Mouse (Mus musculus) right cerebral cortex, postnatal 14 days (tissue): ENCODE data around the gene Acads.
"Not testable (repeated sequence)": the region's sequence is repeated elsewhere in the genome, so short reads cannot be mapped to it uniquely, and the experiment has no call there.

Experiments used
- DNase-seq: peaks from one replicate; pipeline ENCODE4 v3.0.0; 2022

Gene Acads

GRCm38 (mm10) chr5:115118961-115119570, at the start of gene Acads:
Gene Acads, minus strand, starts transcription at chr5:115119346.
- peak; percentile 36 for DNase-seq

DNA sequence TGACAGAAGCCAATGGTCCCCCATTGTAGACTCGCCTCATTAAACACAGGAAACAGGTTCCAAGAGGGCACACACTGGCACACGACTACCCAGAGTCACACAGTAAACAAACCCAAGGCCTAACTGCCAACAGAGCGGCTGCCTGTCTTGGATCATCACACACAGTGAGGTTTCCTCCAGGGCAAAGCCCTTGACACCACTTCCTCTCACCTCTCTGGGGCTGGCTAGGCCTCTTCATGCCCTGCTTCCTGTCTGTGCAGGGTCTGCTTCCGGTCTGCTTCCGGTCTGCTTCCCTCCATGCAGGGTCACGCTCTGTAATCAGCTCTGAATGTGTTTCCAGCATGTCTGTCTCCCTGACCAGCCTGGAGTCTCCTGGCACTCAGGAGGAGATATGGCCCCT, 48.2 kb upstream of the Acads start:
- no peak for DNase-seq

DNA sequence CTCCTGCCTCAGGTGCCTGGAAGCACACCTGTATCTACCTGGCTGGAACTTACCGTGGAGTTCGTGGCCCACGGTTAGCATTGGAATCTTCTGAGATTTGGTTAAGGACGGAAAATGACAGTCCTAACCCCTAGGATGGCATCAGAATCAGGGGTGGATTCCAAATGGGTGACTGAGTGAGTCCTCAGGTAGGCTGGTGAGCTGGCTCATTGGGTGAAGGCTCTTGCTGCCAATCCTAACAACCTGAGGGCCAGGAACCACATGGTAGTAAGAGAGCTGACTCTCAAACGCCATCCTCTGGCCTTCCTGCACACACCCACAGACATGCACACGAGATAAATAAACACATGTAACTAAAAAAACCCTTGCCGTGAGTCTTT, 47.7 kb upstream of the Acads start:
- DNase-seq, result no peak

DNA sequence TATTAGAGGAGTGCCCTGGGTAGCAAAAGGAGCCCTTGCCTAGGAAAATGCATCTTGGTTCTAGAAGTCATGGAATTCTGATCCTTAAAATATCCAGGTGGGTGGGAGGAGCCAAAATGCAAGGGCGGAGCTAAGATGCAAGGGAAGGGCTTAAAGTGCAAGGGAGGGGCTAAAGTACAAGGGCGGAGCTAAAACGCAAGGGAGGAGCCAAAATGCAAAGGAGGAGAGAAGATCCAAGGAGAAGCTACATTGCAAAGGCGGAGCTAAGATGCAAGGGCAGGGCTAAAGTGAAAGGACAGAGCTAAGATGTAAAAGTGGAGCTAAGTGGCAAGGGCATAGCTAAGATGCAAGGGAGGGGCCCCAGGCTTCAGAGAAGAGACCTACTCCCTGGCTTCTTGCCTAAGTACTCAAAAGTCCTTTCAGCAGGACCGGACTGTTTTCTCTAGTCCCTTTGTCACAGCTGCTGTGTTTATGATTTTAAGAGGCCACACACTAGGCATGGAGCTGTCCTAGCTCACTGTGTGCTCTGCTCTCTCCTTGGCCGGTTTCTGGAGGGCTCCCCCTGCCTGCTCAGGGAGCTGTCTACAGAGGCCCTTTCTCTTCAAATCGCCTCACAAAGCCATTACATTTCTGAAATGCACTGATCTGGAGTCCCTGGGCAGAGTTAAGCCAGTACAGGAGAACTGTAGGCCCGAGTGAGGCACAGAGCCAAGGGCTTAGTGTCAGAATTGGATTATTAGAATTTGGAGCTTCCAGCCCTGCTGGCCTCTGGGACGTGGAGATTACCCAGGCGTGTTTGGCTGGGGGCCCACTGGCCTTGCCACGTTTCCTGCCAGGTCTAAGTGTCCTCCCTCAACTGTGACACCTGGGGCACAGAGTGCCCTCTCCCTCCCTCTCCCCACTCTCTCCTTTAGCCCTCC, 47.0 kb upstream of the Acads start:
- no peak for DNase-seq

DNA sequence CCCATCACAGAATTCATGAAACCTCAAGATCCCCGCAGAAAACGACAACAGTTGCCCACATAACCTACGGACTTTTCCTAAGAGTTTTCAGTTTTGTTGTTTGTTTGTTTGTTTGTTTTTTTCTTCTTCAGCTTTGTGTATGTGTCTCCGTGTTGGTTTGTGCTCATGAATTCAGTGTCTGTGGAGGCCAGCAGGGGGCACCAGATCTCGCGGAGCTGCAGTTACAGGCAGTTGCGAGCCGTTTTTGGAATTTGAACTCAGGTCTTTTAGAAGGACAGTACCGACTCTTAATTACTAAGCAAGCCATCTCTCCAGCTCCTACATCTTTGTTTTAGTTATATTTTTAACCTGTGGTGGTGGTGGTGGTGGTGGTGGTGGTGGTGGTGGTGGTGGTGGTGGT, 46.2 kb upstream of the Acads start:
- DNase-seq, result peak; percentile 52

- DNase-seq, result not testable (repeated sequence)
Observed at GRCm38 (mm10) chr5:115164446-115164845, 45.3 kb upstream of the Acads start.

GRCm38 (mm10) chr5:115163563-115163962, 44.4 kb upstream of the Acads start:
- DNase-seq, result peak; percentile 67

DNA sequence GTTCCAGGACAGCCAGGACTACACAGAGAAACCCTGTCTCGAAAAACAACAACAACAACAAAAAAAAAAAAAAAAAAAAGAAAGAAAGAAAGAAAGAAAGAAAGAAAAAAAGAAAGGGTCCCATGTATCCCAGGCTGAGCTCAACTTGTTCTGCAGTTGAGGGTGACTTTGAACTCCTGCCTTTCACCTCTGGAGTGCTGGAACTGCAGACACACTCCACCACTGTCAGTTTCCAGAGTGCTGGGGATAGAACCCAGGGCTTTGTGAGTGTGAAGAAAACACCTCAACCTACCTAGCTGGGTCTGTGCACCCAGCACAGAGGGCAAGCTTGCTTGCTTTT, 42.8 kb upstream of the Acads start:
- DNase-seq, result not testable (repeated sequence)

DNA sequence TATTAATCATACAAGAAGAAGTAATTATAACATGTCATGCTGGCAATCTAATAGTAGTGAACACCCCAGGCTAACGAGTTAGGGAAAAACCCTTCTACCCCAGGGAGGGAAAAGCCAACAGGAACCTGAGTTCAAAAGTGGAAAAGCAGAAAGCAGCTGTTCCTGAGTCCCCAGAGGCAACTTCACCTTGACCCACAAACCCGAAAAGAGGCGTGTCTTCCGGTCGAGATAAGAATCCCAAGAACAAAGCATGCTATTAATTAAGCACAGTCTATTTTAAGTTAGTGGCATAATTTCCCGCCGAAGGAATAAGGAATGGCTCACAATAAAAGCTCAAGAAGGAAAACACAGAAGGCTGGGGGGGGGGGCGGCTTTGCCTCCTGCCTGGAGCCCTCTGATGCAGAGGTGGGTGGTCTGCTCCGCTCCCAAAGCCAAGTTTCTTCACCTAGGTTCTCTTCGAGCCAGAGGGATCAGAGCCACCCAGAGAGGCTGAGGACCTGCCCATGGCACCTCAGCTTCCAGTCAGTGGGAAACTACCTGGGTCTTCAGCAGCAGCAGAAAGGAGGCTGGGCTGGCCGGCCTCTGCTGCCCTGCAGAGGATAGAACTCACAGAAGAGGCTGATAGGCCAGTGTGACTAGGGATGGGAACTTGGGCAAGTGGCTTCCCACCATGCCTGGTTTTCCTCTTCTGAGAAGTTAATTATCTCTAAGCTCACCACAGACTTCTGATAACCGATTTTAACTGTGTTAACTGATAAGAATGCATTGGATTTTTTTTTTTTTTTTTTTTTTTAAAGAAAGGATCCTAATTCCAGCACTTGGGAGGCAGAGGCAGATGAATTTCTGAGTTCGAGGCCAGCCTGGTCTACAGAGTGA, 42.2 kb upstream of the Acads start:
- no peak for DNase-seq

GRCm38 (mm10) chr5:115160655-115161054, 41.5 kb upstream of the Acads start:
- no peak for DNase-seq

- no peak for DNase-seq
Observed at GRCm38 (mm10) chr5:115159165-115159564, 40.0 kb upstream of the Acads start.

DNA sequence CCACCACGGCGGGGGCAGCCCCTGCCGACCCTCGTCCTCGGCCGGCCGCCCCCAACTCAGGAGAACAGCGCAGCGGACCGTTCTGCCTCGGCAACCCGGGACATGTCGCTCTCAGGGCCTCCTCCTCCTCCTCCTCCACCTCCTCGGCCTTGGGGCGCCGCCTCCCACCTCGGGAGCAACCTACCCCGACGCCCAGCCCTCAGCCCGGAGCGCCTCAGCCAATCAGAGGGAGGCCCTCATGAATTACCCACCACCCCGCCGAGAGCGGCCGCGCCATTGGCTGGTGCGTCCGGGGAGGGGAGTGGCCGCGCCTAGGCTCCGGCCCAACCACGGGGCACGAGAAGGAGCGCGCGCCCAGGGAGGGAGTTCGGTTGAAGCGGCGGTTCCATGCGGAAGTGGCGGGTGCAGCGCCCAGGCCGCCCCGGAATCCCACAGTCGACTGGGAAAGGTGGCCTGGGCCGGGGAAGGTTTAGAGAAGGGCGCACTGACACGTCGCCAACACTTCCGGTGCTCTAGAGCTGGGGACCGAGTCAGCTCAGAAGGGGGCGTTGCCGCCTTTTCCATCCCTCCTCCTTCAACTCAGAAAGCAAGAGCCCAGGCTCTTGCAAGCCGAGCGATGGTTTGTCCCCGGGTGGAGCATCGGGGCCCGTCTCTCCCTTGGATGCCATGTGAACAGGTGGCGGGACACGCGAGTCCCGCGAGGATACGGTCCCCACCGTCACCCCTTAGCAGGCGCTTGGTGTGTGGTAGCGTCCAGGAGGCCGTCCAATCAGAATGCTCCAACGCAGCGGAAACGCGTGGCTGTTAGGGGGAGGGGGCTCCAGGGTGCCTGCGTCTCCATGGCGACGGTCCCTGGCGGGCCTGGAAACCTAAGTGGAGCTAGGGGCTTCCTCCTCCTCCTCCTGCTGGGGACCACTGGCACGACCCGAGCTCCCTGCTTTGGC, 39.2 kb upstream of the Acads start, which contains the start of gene Mlec:
Gene Mlec, minus strand, starts transcription at position 140 of the 944 bp plus-strand sequence.
- peak; percentile 98 for DNase-seq

DNA sequence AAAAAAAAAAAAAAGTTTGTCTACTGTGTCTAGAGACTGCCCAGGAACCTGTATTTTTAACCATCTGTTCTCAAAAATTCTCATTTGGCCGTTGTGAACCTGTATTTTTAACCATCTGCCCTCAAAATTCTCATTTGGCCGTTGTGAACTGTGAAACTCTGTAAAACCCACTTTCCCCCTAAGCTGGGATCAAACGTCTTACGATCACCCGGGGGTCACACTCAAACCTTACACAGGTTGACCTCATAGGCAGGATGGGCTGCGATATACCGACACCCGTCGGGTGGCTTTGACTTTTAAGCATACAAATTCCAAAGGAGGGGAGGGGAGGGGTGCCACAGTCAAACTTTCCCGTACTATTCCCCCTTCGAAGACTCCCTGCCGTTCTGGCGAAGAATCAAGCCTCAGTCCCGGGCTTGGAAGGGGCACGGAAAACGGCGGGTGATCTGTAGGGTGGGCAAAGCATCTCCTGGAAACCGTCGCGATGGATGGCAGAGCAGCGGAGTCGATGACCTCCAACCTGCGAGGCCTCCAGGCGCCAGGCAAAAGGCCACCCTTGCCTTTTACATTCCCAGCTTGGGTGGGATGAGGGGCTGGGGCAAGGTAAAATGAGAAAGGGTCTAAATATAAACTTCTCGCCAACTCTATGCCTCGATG, 37.9 kb upstream of the Acads start:
- no peak for DNase-seq

DNA sequence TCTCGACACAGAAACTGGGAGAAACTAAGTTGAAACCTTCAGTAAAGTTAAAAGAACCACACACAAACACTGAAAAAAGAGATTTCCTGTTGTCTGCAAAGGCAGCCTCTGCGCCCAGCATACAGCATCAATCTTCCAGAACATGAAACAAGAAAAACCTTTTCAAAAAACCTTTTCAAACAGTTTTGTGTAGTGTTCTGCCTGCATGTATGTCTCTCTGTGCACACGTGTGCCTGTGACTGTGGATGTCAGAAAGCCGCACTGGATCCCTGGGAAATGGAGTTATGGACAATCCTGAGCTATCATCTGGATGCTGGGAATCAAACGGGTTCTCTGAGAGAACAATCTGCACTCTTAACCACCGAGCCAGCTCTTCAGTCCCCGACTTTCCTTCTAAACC, 37.3 kb upstream of the Acads start:
- no peak for DNase-seq

DNA sequence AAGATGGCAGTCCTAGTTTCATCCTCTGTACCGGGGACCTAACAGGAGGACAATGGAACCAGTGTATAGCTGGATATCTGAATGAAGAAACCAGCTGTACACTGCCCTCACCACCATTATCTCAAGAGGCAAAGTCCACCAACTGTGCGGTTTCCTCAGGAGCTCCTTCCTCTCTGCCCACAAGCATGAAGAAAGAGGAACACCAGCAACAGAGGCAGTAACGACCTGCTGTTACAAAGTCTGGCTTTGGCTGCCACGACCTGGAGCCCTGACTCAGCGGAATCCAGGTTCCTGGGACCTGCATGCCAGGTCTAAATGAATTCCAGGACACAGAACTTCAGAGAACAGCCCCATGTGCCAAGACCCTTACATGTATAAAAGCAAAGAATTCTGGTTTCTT, 36.7 kb upstream of the Acads start:
- no peak for DNase-seq

- DNase-seq, result no peak
Observed at GRCm38 (mm10) chr5:115155156-115155631, 36.0 kb upstream of the Acads start.

- no peak for DNase-seq
Observed at GRCm38 (mm10) chr5:115152132-115152956, 33.2 kb upstream of the Acads start.

DNA sequence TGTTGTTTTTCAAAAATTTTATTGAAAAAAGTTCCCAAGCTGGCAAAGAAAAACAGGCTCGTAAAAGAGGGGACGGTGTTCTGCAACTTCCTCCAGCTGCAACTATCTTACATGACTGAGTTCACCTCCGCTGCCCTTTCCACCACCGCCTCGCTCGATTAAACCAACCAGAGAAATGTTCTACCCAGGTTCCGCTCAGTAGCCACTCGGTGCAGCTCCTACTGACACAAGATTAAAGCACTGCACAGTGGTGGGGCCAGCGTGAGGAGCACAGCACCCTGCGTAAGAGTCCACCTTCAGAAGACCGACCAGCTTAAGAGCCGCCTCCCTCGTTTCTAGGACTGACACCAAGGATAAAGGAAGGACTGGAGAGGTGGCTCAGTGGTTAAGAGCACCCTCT, 32.3 kb upstream of the Acads start:
- no peak for DNase-seq

DNA sequence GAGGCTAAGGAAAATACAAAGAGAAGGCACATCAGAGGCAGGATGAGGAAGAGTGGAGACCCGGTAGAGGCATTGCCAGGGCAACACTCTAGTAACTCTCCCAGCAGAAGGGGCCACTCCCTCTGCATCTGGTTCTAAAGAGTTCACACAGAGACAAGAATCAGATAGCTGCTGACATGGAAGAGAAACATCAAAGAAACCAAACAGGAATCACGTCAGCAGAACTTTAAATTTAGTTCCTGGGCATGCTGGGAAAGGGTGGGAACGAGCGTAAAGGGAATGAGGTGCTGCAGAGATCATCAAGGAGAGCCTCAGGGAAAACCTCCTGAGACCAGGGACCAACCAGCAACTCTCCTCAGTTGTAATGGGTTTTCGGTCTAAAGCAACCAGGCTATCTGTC, 31.8 kb upstream of the Acads start:
- no peak for DNase-seq

DNA sequence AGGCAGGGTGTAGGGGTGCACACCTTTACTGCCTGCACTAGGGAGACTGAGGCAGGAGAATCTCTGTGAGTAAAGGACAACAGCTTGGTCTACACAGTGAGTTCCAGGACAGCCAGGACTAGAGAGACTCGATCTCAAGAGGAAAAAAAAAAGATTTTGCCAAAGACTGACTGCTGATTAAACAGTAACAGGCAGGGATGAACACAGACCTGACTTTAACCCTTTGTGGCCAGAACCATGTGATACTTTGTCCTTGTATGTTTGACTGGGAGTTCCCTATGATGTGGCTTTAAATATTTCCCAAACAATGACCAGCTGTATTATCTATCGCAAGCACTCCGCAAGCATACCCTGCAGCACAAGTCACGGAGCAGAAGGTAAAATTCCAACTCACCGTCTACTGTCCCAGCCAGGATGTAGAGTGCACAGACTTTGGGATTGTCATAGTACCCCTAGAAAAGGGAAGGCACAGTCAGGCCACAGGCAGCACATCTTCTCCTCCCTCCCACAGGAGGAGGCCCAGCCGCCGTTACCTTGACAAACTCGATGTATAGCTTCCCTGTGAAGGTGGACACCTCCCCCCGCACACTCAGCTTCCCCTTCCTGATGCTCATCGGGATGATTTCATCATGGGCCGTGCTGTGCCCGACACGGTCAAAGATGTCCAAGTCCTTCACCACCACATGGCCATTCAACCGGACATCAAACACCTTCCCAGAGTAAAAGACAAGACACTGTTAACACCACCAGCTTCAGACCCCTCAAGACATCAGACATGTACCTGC, 30.7 kb upstream of the Acads start:
- DNase-seq, result no peak
